Mouse (Mus musculus) lung, postnatal 14 days (tissue): ENCODE measurements around the gene Gm3839.
"Not testable (repeated sequence)": the region's sequence is repeated elsewhere in the genome, so short reads cannot be mapped to it uniquely, and the experiment has no call there.

ENCODE experiments used
- DNase-seq: peaks from one replicate; pipeline ENCODE4 v3.0.0; 2021

Gm3839 gene

DNA sequence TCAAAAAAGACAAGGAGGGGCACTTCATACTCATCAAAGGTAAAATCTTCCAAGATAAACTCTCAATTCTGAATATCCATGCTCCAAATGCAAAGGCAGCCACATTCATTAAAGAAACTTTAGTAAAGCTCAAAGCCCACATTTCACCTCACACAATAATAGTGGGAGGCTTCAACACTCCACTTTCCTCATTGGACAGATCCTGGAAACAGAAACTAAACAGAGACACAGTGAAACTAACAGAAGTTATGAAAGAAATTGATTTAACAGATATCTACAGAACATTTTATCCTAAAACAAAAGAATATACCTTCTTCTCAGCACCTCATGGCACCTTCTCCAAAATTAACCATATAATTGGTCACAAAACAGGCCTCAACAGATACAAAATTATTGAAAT, at the start of gene Gm3839:
Gene Gm3839 (minus strand): TSS at position 101 of the 400 bp plus-strand sequence.
- DNase-seq, result not testable (repeated sequence)

GRCm38 (mm10) chr14:11405661-11406060, 49.1 kb upstream of the Gm3839 start:
- no peak for DNase-seq

- DNase-seq, result no peak
Observed at GRCm38 (mm10) chr14:11377846-11378245, 21.3 kb upstream of the Gm3839 start.

GRCm38 (mm10) chr14:11375225-11375624, 18.7 kb upstream of the Gm3839 start:
- no peak for DNase-seq

DNA sequence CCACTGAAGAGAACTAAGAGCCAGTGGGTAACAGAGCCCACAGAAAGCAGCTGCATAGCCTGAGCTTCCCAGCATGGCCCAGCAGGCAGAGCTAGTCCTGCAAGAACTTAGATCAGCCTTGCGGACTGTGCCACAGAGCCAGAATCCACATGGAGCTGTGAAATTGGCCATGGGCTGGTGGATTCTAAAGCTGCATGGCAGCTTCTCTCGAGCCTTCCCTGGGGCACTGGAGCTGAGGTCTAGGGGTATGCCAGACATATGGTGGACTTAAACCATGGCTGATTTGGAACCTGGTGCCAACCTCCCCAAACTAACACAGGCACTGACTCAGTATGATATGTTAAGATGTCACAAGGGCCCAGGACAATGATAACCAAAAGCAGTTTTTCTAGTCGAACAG, 10.4 kb downstream of the Gm3839 start:
- DNase-seq, result no peak

DNA sequence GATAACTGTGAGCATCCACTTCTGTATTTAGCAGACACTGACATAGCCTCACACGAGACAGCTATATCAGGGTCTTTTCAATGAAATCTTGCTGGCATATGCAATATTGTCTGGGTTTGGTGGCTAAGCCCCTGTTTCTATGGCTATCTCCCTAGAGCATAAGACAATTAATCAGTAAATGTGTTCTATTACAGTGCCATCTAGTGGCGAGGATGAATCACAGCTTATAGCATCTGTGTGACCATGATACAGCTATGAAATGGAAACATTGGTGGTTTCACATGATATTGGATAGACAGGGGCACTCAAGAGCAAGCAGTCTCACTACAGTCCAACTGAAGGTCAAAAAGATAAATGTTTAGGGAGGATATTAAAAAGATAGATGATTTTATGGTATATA, 26.5 kb downstream of the Gm3839 start:
- DNase-seq, result no peak

DNA sequence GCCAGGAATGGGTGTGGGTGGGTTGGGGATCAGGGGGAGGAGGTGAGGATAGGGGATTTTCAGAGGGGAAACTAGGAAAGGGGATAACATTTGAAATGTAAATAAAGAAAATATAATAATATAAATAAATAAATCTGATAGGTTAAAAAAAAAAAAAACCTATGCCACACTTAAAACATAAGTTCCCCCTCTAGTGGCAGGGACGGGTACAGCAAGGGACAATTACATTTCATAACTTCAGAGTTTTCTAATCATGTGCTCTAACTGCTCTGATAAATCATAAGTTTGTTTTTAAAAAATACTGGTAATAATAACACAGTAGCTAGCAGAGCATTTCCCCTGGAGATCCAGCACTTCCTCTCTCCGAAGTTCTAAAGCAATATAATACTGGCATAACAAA, 49.4 kb downstream of the Gm3839 start:
- DNase-seq, result peak; percentile 43

DNA sequence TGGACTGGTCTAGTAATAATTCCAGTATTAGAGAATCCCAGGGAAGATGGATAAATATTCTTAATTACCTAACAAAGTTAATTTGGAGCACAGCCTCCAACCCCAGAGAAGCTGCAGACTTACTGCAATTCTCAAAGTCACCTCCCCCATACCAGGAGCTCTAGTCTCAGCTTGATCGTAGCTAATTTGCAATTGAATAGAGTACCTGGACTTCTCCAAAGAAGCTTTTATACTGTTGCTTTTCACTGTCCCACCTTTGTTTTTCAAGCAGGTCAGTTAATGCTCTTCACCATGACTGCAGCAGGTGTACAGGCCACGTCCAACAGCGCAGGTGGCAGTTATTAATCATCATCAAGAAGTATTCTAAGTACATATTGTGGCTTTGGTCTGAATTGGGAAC, 68.6 kb downstream of the Gm3839 start:
- DNase-seq, result not testable (repeated sequence)

DNA sequence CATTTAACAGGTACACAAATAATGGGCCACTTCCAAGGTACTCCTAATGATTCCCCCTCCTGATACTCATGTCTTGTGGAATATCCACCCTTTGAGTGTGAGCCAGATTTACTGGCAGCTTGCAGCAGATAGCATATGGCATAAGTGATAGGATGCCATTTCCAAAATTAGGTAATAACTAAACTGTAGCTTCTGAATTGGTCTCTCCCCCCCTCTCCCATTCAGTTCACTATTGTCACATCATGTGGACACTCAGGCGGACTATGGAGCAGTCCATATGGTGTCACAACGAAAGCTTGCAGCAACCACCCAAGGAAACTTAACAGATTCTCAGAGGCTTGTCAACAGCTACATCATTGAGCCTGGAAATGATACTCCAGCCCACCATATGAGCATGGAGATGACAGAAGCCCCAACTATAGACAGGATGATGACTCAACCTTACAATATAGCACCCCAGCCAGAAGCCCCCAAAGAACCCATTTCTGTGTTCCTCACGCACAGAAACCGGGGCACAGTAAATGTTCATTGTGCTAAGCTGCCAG, 99.3 kb downstream of the Gm3839 start:
- DNase-seq, result no peak

GRCm38 (mm10) chr14:11248053-11248452, 108.5 kb downstream of the Gm3839 start:
- no peak for DNase-seq

DNA sequence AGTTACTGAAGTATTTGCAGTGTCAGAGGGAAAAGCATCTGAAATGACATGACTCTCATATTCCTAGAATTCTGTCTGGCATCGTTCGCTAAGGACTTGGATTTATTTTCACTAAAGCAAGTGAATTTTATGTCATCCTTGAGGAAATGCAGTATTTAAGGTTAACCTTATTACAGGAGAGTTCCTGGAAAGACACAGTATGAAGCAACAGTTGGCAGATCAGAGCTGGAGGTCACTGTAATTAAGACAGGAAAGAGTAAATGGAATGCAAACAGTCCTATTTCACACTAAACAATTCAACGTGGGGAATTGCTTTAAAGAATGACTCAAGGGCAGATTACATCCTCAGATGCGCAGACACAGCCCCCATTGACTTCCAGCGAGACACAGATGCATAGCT, 112.0 kb downstream of the Gm3839 start:
- DNase-seq, result no peak

GRCm38 (mm10) chr14:11232086-11232485, 124.4 kb downstream of the Gm3839 start:
- no peak for DNase-seq
